Mouse (Mus musculus) heart, embryonic 13.5 days (tissue): ENCODE results near the gene Rtn4. TPM values are rescaled to one million over a fixed set of nuclear protein-coding genes. Genes with fewer than 3 reads are reported as not detected.

Source experiments
- ATAC-seq: fragments of 200-750 bp; cut with Nextera tagmentation; 2 replicates; pipeline ENCODE4 v1.8.0; 2017; ENCODE audit warnings: moderate TSS enrichment; ENCODE audit not compliant: insufficient number of reproducible peaks, low FRiP score, low TSS enrichment; ENCODE audit errors: extremely low read depth
- H3K27ac ChIP-seq: fragments of 300-500 bp; sonication (generic); replicated peaks from 2 replicates; pipeline ENCODE4 v1.5.1; 2015; ENCODE audit warnings: moderate library complexity, mild to moderate bottlenecking, inconsistent platforms
- H3K27me3 ChIP-seq: fragments of 300-500 bp; sonication (generic); replicated peaks from 2 replicates; pipeline ENCODE4 v1.6.1; 2015; ENCODE audit warnings: mild to moderate bottlenecking, inconsistent platforms
- H3K36me3 ChIP-seq: fragments of 300-500 bp; sonication (generic); 2 replicates; pipeline ENCODE4 v1.6.1; 2015; ENCODE audit warnings: mild to moderate bottlenecking, inconsistent platforms
- H3K4me1 ChIP-seq: fragments of 300-500 bp; sonication (generic); 2 replicates; pipeline ENCODE4 v1.6.1; 2015; ENCODE audit warnings: inconsistent platforms
- H3K4me2 ChIP-seq: fragments of 300-500 bp; sonication (generic); 2 replicates; pipeline ENCODE4 v1.6.1; 2015; ENCODE audit warnings: inconsistent platforms, mild to moderate bottlenecking, moderate library complexity
- H3K4me3 ChIP-seq: fragments of 300-500 bp; sonication (generic); 2 replicates; pipeline ENCODE4 v1.5.1; 2015; ENCODE audit warnings: moderate library complexity, mild to moderate bottlenecking, inconsistent platforms
- H3K9ac ChIP-seq: fragments of 300-500 bp; sonication (generic); 2 replicates; pipeline ENCODE4 v1.6.1; 2015; ENCODE audit warnings: inconsistent platforms, mild to moderate bottlenecking, moderate library complexity
- H3K9me3 ChIP-seq: fragments of 300-500 bp; sonication (generic); 2 replicates; pipeline ENCODE4 v1.6.1; 2016; ENCODE audit warnings: inconsistent platforms
- WGBS: fragments of 180-500 bp; shearing (Covaris S2); methylation state at CpG from one replicate; pipeline ENCODE4 v1.1.7; 2015; ENCODE audit warnings: mixed read lengths; 5-methylcytosine and 5-hydroxymethylcytosine counted together
- polyA plus RNA-seq: library from polyadenylated mRNA; unstranded; fragments of >200 nt; fragmentation: Nextera tagmentation; extraction: Ambion mirVana; gene quantifications from 2 replicates; pipeline ENCODE4 v1.2.1, GENCODE M21; 2015

Rtn4 gene
- polyA plus RNA-seq, 1 experiment from 2014 or later = 56.7 TPM

DNA sequence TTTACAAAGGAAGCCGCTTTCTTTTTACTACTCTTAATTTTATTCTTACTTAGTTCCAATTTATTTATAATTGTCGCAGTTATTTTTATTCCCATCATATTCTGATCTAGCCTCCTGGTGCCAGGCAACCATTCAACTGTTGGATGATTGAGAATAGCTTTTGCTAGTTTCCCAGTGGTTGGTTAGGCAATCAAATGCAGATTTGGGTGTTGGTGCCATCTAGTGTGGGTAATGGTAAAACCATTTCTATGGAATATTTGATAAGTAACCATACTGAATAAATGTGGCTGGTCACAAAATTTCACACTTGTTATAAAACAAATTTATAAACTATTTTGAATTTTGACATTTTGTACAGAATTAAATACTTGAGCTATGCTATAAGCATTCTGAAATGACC is 22.0 kb downstream of the Rtn4 start:
- Histone ChIP-seq H3K27me3 (no peaks in the 10 kb centered on the region), H3K27ac (no peak overlapping the region), H3K9me3 (no peaks in the 10 kb centered on the region), H3K4me1 (peaks cover 12% of the 10 kb centered on the region), H3K9ac (no peak overlapping the region), H3K36me3 (peaks cover 29% of the 10 kb centered on the region), H3K4me2 (no peak overlapping the region), H3K4me3 (no peak overlapping the region)
- WGBS = 93% methylated on average over 2 of the region's 2 CpGs
- no peak for ATAC-seq

GRCm38 (mm10) chr11:29715499-29715898 is 22.8 kb downstream of the Rtn4 start:
- 91% methylated on average over 3 of the region's 3 CpGs for WGBS

DNA sequence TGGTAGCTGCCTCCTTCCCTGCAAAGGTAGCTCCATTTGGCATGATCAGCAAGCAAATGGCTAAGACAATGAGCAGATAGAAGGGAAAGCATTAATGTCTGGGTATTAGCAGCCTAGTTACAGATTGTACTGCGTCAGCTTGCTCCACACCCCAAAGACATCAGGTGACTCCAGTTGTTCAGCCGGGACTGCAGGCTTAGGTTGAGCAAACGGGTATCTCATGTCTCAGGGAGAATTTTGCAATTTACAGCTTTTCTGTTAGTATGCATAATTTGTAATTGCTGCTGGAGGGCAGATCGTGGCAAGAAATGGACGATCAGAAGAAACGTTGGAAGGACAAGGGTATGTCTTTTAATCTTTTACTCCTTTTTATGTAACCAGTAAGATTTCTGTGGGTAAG is 25.8 kb downstream of the Rtn4 start:
- H3K4me3 ChIP-seq = no peak overlapping the region
- H3K9ac ChIP-seq = peak overlapping the region; percentile 0; the same call in 1 of the 2 replicates
- H3K4me1 ChIP-seq = peaks cover 23% of the 10 kb centered on the region
- H3K27ac ChIP-seq = no peak overlapping the region
- no peaks in the 10 kb centered on the region for H3K27me3 ChIP-seq
- WGBS = 67% methylated on average over 6 of the region's 6 CpGs
- no peak overlapping the region for H3K4me2 ChIP-seq
- H3K9me3 ChIP-seq = no peaks in the 10 kb centered on the region
- no peak for ATAC-seq
- peaks cover 13% of the 10 kb centered on the region for H3K36me3 ChIP-seq

More at GRCm38 (mm10) chr11:29715499-29715898, 22.8 kb downstream of the Rtn4 start:
- Histone ChIP-seq H3K27me3 (no peaks in the 10 kb centered on the region), H3K9ac (no peak overlapping the region), H3K36me3 (peaks cover 24% of the 10 kb centered on the region), H3K4me2 (no peak overlapping the region), H3K27ac (no peak overlapping the region), H3K9me3 (no peaks in the 10 kb centered on the region), H3K4me1 (peaks cover 16% of the 10 kb centered on the region), H3K4me3 (no peak overlapping the region)
- ATAC-seq = no peak

GRCm38 (mm10) chr11:29719597-29719996 is 26.9 kb downstream of the Rtn4 start:
- ATAC-seq = no peak
- Histone ChIP-seq H3K9ac (no peak overlapping the region), H3K4me1 (peaks cover 25% of the 10 kb centered on the region), H3K9me3 (no peaks in the 10 kb centered on the region), H3K36me3 (peaks cover 8% of the 10 kb centered on the region), H3K4me3 (no peak overlapping the region), H3K27me3 (no peaks in the 10 kb centered on the region), H3K4me2 (no peak overlapping the region), H3K27ac (no peak overlapping the region)
- 69% methylated on average over 1 of the region's 1 CpGs for WGBS

DNA sequence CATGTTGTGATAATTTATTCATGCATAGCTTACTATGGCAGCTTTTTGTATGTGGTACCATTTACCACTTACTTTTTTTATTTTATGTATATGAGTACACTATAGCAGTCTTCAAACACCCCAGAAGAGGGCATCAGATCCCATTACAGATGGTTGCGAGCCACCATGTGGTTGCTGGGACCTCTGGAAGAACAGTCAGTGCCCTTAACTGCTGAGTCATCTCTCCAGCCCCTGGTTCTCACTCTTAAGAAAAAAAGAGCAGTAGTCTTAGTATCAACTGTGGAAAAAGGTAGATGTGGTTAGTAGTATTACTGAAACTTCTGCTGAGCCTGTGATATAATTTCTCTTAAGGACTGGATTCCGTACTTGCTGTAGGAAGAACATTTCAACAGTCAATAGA is 31.5 kb downstream of the Rtn4 start:
- H3K27ac ChIP-seq = no peak overlapping the region
- no peak for ATAC-seq
- no peak overlapping the region for H3K4me3 ChIP-seq
- no peaks in the 10 kb centered on the region for H3K9me3 ChIP-seq
- H3K27me3 ChIP-seq = no peaks in the 10 kb centered on the region
- peaks cover 20% of the 10 kb centered on the region for H3K4me1 ChIP-seq
- 94% methylated on average over 2 of the region's 2 CpGs for WGBS
- peaks cover 13% of the 10 kb centered on the region for H3K36me3 ChIP-seq
- H3K9ac ChIP-seq = no peak overlapping the region
- H3K4me2 ChIP-seq = no peak overlapping the region

GRCm38 (mm10) chr11:29725167-29725566 is 32.4 kb downstream of the Rtn4 start:
- Histone ChIP-seq H3K4me2 (no peak overlapping the region), H3K27ac (no peak overlapping the region), H3K4me1 (peaks cover 17% of the 10 kb centered on the region), H3K27me3 (no peaks in the 10 kb centered on the region), H3K4me3 (no peak overlapping the region), H3K36me3 (peaks cover 14% of the 10 kb centered on the region), H3K9ac (no peak overlapping the region), H3K9me3 (no peaks in the 10 kb centered on the region)
- ATAC-seq = no peak

DNA sequence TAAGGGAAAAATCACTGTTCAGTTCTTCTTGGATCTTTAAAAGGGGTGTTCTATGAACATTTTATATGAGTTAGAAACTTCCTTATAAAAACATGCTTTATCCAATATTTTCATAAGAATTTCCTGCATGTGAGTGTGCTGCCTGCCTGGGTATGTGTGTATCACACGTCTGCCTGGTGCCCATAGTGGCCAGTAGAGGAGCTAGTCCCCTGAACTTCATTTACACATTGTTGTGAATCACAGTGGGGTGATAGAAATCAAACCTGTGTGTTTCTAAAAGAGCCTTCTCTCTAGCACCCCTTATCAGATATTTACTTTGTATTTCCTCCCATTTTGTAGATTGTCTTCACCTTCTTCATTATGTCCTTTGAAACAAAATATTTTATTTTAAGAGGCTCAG is 32.9 kb downstream of the Rtn4 start:
- no peak overlapping the region for H3K4me3 ChIP-seq
- H3K4me1 ChIP-seq = peaks cover 14% of the 10 kb centered on the region
- ATAC-seq = no peak
- peaks cover 14% of the 10 kb centered on the region for H3K36me3 ChIP-seq
- no peak overlapping the region for H3K4me2 ChIP-seq
- no peak overlapping the region for H3K27ac ChIP-seq
- H3K9me3 ChIP-seq = no peaks in the 10 kb centered on the region
- no peak overlapping the region for H3K9ac ChIP-seq
- no peaks in the 10 kb centered on the region for H3K27me3 ChIP-seq
- WGBS = 63% methylated on average over 1 of the region's 1 CpGs

DNA sequence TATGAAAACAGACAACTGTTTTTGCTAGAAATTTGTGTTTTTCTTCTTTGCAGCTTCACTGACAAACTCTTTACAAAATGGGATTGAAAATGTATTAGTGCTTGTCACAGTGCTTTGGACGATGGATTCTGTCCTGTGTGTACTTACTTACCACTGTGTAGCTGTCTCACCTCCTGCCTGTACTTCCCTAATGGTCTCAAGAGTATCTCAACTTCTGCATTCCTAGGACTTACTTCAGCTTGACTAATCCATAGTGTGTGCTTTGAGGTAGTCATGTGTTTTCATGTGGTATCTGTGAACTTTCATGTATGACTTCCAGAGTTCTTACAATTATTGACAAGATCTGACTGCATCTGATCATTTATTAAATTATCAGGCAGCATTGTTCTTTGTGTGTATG is 35.2 kb downstream of the Rtn4 start:
- Histone ChIP-seq H3K9ac (no peak overlapping the region), H3K36me3 (peaks cover 22% of the 10 kb centered on the region), H3K4me2 (no peak overlapping the region), H3K27me3 (no peaks in the 10 kb centered on the region), H3K4me1 (peaks cover 16% of the 10 kb centered on the region), H3K27ac (no peak overlapping the region), H3K9me3 (no peaks in the 10 kb centered on the region), H3K4me3 (no peak overlapping the region)
- ATAC-seq = no peak
- WGBS = 85% methylated on average over 1 of the region's 1 CpGs

DNA sequence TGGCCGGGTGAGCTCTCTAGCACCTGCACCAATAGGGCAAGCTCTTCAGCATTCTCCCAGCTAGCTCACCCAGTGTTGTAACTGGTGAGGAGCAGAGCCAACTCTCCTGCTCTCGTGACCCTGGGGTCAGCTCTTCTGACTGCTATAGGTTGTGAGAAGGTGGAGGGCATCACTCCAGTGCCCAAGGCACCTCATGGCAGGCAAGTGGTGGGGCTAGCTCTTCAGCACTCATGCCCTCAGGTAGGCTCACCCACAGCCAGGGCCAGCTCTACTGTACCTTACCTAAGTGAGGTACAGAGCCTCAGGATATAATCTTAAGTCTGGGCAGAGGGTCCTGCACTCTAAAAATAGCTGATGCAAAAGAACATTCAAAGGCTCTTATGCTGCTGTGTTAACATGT is 47.0 kb downstream of the Rtn4 start:
- Histone ChIP-seq H3K9ac (no peak overlapping the region), H3K27ac (no peak overlapping the region), H3K36me3 (peaks cover 79% of the 10 kb centered on the region), H3K4me2 (no peak overlapping the region), H3K27me3 (no peaks in the 10 kb centered on the region), H3K4me1 (peaks cover 27% of the 10 kb centered on the region), H3K9me3 (no peaks in the 10 kb centered on the region), H3K4me3 (no peak overlapping the region)
- WGBS = 85% methylated on average over 2 of the region's 2 CpGs
- no peak for ATAC-seq

- Histone ChIP-seq H3K4me3 (no peak overlapping the region), H3K9me3 (no peaks in the 10 kb centered on the region), H3K27me3 (no peaks in the 10 kb centered on the region), H3K4me2 (no peak overlapping the region), H3K36me3 (peaks cover 86% of the 10 kb centered on the region), H3K27ac (no peak overlapping the region), H3K9ac (no peak overlapping the region), H3K4me1 (peaks cover 10% of the 10 kb centered on the region)
- ATAC-seq = no peak
- 89% methylated on average over 5 of the region's 5 CpGs for WGBS
Measured at GRCm38 (mm10) chr11:29744760-29745430, 52.1 kb downstream of the Rtn4 start.

GRCm38 (mm10) chr11:29745513-29745912 is 52.8 kb downstream of the Rtn4 start:
- Histone ChIP-seq H3K36me3 (peaks cover 86% of the 10 kb centered on the region), H3K4me3 (no peak overlapping the region), H3K9ac (no peak overlapping the region), H3K4me1 (peaks cover 6% of the 10 kb centered on the region), H3K9me3 (no peaks in the 10 kb centered on the region), H3K27ac (no peak overlapping the region), H3K4me2 (no peak overlapping the region), H3K27me3 (no peaks in the 10 kb centered on the region)
- WGBS = 81% methylated on average over 2 of the region's 2 CpGs
- no peak for ATAC-seq

DNA sequence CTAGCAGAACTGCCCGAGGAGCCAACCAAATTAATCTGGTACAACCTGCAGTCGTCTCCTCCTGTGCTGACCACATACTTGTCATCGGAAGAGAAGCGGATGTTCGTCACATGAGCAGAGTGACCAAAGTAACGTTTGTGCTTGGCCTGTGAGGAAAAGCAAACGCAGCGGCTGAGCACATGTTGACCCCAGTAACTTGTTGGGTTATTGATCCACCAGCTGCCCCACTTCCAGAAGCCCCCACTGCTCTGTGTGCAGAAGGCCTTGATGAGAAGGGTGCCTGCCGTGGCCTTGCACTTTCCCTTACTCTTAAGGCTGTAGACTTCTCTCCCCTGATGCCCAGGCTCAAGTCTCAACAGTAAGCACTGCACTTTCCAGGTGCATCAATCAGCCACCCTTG is 53.5 kb downstream of the Rtn4 start:
- no peak overlapping the region for H3K9ac ChIP-seq
- H3K4me3 ChIP-seq = no peak overlapping the region
- 86% methylated on average over 9 of the region's 9 CpGs for WGBS
- no peak overlapping the region for H3K27ac ChIP-seq
- no peak overlapping the region for H3K4me2 ChIP-seq
- no peaks in the 10 kb centered on the region for H3K9me3 ChIP-seq
- no peak for ATAC-seq
- no peaks in the 10 kb centered on the region for H3K27me3 ChIP-seq
- peaks cover 79% of the 10 kb centered on the region for H3K36me3 ChIP-seq
- H3K4me1 ChIP-seq = peaks cover 8% of the 10 kb centered on the region
